Mouse (Mus musculus) adrenal gland, adult 8-10 months (tissue): ENCODE data around the gene Cttnbp2nl. TPM values are rescaled to one million over a fixed set of nuclear protein-coding genes. Genes with fewer than 3 reads are reported as not detected.

Source experiments
- DNase-seq: peaks from one replicate; pipeline ENCODE4 v3.0.0; 2022
- total RNA-seq, 4 experiments: library from RNA; stranded (reverse); gene quantifications; 2 replicates each; pipeline ENCODE4 v1.2.4; 2022

The Cttnbp2nl gene
- total RNA-seq = 10 to 100 TPM; 15.7 to 29.3 (median 20.8) TPM

GRCm38 (mm10) chr3:105052937-105053697 lies at the start of gene Cttnbp2nl:
Cttnbp2nl (minus strand) TSS chr3:105053146.
- DNase-seq = peak; percentile 98

- DNase-seq = no peak
Observed at GRCm38 (mm10) chr3:105100270-105100589, 47.3 kb upstream of the Cttnbp2nl start.

- DNase-seq = no peak
Observed at GRCm38 (mm10) chr3:105099526-105100269, 46.8 kb upstream of the Cttnbp2nl start.

GRCm38 (mm10) chr3:105097581-105097980 lies 44.6 kb upstream of the Cttnbp2nl start:
- DNase-seq = no peak

- no peak for DNase-seq
Observed at GRCm38 (mm10) chr3:105095026-105095425, 42.1 kb upstream of the Cttnbp2nl start.

GRCm38 (mm10) chr3:105094448-105094847 lies 41.5 kb upstream of the Cttnbp2nl start:
- DNase-seq = no peak

- no peak for DNase-seq
Observed at GRCm38 (mm10) chr3:105092721-105093505, 40.0 kb upstream of the Cttnbp2nl start.

- peak; percentile 55 for DNase-seq
Observed at GRCm38 (mm10) chr3:105090981-105091380, 38.0 kb upstream of the Cttnbp2nl start.

GRCm38 (mm10) chr3:105090147-105090546 lies 37.2 kb upstream of the Cttnbp2nl start:
- no peak for DNase-seq

- no peak for DNase-seq
Observed at GRCm38 (mm10) chr3:105088638-105089037, 35.7 kb upstream of the Cttnbp2nl start.

- peak; percentile 14 for DNase-seq
Observed at GRCm38 (mm10) chr3:105087344-105087743, 34.4 kb upstream of the Cttnbp2nl start.

- DNase-seq = peak; percentile 42
Observed at GRCm38 (mm10) chr3:105078231-105078826, 25.4 kb upstream of the Cttnbp2nl start.

- DNase-seq = no peak
Observed at GRCm38 (mm10) chr3:105075796-105076195, 22.9 kb upstream of the Cttnbp2nl start.

GRCm38 (mm10) chr3:105072536-105072935 lies 19.6 kb upstream of the Cttnbp2nl start:
- DNase-seq = no peak

GRCm38 (mm10) chr3:105071251-105071650 lies 18.3 kb upstream of the Cttnbp2nl start:
- no peak for DNase-seq

- DNase-seq = no peak
Observed at GRCm38 (mm10) chr3:105070553-105070952, 17.6 kb upstream of the Cttnbp2nl start.

GRCm38 (mm10) chr3:105066544-105066943 lies 13.6 kb upstream of the Cttnbp2nl start, which contains the start of gene 4930564D02Rik:
4930564D02Rik (plus strand) TSS chr3:105066844.
- no peak for DNase-seq

GRCm38 (mm10) chr3:105062676-105063075 lies 9.7 kb upstream of the Cttnbp2nl start:
- DNase-seq = no peak

GRCm38 (mm10) chr3:105061991-105062390 lies 9.0 kb upstream of the Cttnbp2nl start:
- no peak for DNase-seq

GRCm38 (mm10) chr3:105061496-105061895 lies 8.6 kb upstream of the Cttnbp2nl start:
- no peak for DNase-seq

- no peak for DNase-seq
Observed at GRCm38 (mm10) chr3:105060992-105061391, 8.0 kb upstream of the Cttnbp2nl start.

- no peak for DNase-seq
Observed at GRCm38 (mm10) chr3:105059911-105060310, 7.0 kb upstream of the Cttnbp2nl start.
